Mouse (Mus musculus) lung, embryonic 16.5 days (tissue): ENCODE results near the gene Olfr459. TPM values are rescaled to one million over a fixed set of nuclear protein-coding genes. Genes with fewer than 3 reads are reported as not detected.

Experiments
- ATAC-seq: fragments of 200-750 bp; cut with Nextera tagmentation; 2 replicates; pipeline ENCODE4 v1.8.0; 2017; ENCODE audit warnings: low read depth, mild to moderate bottlenecking, moderate library complexity
- H3K27ac ChIP-seq: fragments of 300-500 bp; sonication (generic); 2 replicates; pipeline ENCODE4 v1.5.1; 2014; ENCODE audit warnings: mild to moderate bottlenecking, control low read depth, low read length
- H3K27me3 ChIP-seq: fragments of 300-500 bp; sonication (generic); 2 replicates; pipeline ENCODE4 v1.6.1; 2014; ENCODE audit warnings: low read depth, low read length, mixed read lengths; ENCODE audit not compliant: control insufficient read depth, insufficient read depth
- H3K36me3 ChIP-seq: fragments of 300-500 bp; sonication (generic); 2 replicates; pipeline ENCODE4 v1.6.1; 2014; ENCODE audit warnings: low read length; ENCODE audit not compliant: control insufficient read depth, insufficient read depth
- H3K4me1 ChIP-seq: fragments of 300-500 bp; sonication (generic); replicated peaks from 2 replicates; pipeline ENCODE4 v1.6.1; 2014; ENCODE audit warnings: low read length, mixed read lengths; ENCODE audit not compliant: control insufficient read depth, insufficient read depth
- H3K4me2 ChIP-seq: fragments of 300-500 bp; sonication (generic); 2 replicates; pipeline ENCODE4 v1.6.1; 2014; ENCODE audit warnings: low read depth, low read length, control low read depth
- H3K4me3 ChIP-seq: fragments of 300-500 bp; sonication (generic); 2 replicates; pipeline ENCODE4 v1.5.1; 2014; ENCODE audit warnings: mild to moderate bottlenecking, low read length, control low read depth
- H3K9ac ChIP-seq: fragments of 300-500 bp; sonication (generic); 2 replicates; pipeline ENCODE4 v1.6.1; 2014; ENCODE audit warnings: low read length, control low read depth
- H3K9me3 ChIP-seq: fragments of 300-500 bp; sonication (generic); 2 replicates; pipeline ENCODE4 v1.6.1; 2016; ENCODE audit warnings: low read length; ENCODE audit not compliant: control insufficient read depth
- WGBS: fragments of 180-500 bp; shearing (Covaris S2); extraction: QIAGEN DNeasy Blood & Tissue Kit; methylation state at CpG from one replicate; pipeline ENCODE4 v1.1.7; 2014; 5-methylcytosine and 5-hydroxymethylcytosine counted together
- polyA plus RNA-seq: library from polyadenylated mRNA; unstranded; fragments of >200 nt; fragmentation: Nextera tagmentation; extraction: Ambion mirVana; gene quantifications from 2 replicates; pipeline ENCODE4 v1.2.1, GENCODE M21; 2015

The Olfr459 gene
- polyA plus RNA-seq, 1 experiment from 2014 or later = not detected

DNA sequence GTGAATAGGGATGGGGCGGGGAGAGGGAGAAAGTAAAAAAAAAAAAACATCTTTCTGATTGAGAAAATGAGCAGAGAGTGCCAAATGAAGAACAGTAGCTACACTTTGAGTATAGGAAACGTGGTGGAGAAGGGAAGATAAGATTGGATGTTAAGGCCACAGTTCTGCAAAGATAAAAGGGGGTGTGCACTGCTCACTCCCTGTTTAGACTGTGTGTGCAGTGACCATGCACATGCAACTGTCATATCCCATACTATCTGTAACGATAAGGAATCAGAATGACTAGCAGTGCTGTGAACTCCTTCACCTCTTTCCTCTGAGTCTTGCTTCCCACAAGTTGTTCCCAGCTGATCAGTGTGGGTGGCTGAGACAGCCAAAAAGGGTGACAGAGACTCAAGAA, 17.8 kb downstream of the Olfr459 start:
- H3K4me3 ChIP-seq = no peak overlapping the region
- 62% methylated on average over 3 of the region's 3 CpGs for WGBS
- H3K9ac ChIP-seq = no peak overlapping the region
- H3K4me2 ChIP-seq = no peak overlapping the region
- no peaks in the 10 kb centered on the region for H3K36me3 ChIP-seq
- no peaks in the 10 kb centered on the region for H3K27me3 ChIP-seq
- no peaks in the 10 kb centered on the region for H3K4me1 ChIP-seq
- no peak for ATAC-seq
- no peak overlapping the region for H3K27ac ChIP-seq
- H3K9me3 ChIP-seq = no peaks in the 10 kb centered on the region

DNA sequence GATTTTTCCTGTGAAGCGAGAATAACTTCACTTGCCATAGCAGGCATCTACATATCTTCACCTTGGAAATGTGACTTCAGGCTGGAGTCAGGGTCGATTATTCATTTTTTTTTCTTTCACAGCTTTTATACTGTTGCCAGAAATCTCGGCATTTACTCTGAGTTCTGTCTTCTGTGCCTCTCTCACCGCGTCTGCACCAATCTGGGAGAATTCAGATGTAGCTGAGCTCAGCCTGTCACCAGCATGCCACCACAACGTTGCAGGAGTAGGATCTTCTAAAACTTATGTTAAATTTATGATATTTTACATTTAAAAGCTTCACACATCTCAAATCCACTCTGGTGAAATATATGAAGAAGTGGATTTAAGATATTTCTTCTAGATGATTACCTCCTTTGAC, 20.4 kb downstream of the Olfr459 start:
- WGBS = 59% methylated on average over 6 of the region's 6 CpGs
- H3K36me3 ChIP-seq = no peaks in the 10 kb centered on the region
- H3K27ac ChIP-seq = no peak overlapping the region
- no peaks in the 10 kb centered on the region for H3K4me1 ChIP-seq
- no peaks in the 10 kb centered on the region for H3K9me3 ChIP-seq
- H3K4me3 ChIP-seq = no peak overlapping the region
- H3K27me3 ChIP-seq = no peaks in the 10 kb centered on the region
- H3K4me2 ChIP-seq = no peak overlapping the region
- ATAC-seq = no peak
- no peak overlapping the region for H3K9ac ChIP-seq

DNA sequence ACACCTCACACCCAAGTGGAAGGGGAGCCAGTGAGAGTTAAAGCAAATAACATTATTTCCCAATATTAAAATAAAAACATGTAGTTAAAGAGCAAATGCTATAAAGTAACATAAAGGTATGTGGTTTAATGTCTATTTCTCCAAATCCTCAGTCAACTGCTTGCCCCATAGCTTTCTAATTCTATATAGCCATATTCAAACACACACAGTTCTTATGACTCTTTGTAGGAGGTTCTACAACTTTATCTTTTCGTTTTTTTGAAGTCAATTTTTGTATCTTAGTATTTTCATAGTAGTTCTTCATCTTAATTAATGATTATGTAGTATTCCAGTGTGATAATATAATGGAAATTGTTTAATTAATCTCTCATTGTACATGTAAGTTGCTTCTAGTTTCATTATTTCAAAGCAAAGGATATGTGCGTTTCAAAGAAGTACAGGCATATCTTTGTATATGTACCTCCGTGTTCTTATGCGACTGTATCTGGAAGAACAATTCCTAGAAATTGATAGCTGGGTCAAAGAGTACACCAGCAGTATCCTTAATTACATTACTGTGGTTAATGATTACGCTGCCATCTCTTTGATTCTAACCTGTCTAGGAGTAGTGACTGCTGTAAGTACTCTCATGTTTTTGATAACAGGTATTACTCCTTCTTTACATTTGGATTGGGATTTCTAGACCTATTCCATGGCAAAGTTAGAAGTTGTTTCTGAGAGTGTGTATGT, 30.1 kb downstream of the Olfr459 start:
- Histone ChIP-seq H3K4me2 (no peak overlapping the region), H3K4me1 (no peaks in the 10 kb centered on the region), H3K27me3 (no peaks in the 10 kb centered on the region), H3K9me3 (no peaks in the 10 kb centered on the region), H3K9ac (no peak overlapping the region), H3K4me3 (no peak overlapping the region), H3K27ac (no peak overlapping the region), H3K36me3 (no peaks in the 10 kb centered on the region)
- ATAC-seq = no peak
- 57% methylated on average over 5 of the region's 5 CpGs for WGBS

DNA sequence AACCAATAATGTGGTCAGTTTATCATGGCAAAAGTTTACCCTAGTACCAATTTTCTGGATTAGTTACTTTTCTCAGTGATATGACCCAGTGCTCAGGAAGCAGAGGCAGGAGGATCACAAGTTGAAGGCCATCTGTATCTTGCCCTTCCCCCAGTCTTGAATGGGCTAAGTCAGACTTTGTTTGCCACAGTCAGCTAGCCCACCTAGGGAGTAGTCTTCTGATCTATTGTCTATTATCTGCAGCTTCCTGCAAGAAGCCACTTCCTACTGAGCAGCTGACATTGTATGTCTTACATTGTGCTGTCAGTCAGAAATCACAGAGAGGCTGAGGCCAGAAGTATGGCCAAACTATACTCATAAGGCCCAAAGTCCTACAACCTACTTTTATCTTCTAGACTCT, 33.9 kb downstream of the Olfr459 start:
- Histone ChIP-seq H3K9me3 (no peaks in the 10 kb centered on the region), H3K4me3 (no peak overlapping the region), H3K4me1 (no peaks in the 10 kb centered on the region), H3K27ac (no peak overlapping the region), H3K27me3 (no peaks in the 10 kb centered on the region), H3K36me3 (no peaks in the 10 kb centered on the region), H3K4me2 (no peak overlapping the region), H3K9ac (no peak overlapping the region)
- no peak for ATAC-seq

DNA sequence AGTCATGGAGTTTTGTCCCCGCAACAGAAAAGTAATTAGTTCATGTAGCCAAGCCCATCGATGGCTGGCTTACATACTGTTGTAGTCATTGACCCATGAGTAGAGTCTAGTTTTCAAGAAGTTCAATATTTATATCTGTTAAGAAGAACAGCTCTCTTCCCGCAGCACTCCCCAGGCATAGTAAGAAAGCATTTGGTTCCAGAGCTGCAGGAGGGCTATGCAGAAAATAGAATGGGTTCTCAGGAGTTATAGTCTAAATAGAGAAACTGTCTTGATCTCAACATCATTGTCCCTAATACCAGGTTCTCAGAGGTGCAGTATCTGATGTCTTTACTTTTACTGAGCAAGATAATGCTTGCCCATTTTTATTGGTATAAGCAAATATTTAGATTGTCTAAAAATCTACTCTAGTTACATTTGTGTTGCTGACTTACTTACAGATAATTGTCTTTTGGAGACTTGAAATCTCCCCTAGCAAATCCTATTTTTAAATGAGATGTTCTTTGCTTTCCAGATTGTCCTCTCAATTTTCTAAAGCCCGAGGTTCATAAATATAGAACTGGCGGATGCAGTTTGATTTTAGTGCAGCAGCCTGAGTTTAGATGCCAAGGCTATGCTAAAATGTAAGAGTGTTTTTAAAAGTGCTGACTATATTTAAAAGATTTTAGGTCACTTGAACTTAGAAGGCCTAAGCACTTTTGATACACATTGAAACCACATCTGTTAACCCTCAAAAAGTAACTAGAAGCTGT, 40.1 kb downstream of the Olfr459 start:
- Histone ChIP-seq H3K27me3 (no peaks in the 10 kb centered on the region), H3K4me3 (no peak overlapping the region), H3K9me3 (no peaks in the 10 kb centered on the region), H3K9ac (no peak overlapping the region), H3K4me1 (no peaks in the 10 kb centered on the region), H3K27ac (no peak overlapping the region), H3K36me3 (no peaks in the 10 kb centered on the region), H3K4me2 (no peak overlapping the region)
- ATAC-seq = no peak
- WGBS = 85% methylated on average over 5 of the region's 5 CpGs

DNA sequence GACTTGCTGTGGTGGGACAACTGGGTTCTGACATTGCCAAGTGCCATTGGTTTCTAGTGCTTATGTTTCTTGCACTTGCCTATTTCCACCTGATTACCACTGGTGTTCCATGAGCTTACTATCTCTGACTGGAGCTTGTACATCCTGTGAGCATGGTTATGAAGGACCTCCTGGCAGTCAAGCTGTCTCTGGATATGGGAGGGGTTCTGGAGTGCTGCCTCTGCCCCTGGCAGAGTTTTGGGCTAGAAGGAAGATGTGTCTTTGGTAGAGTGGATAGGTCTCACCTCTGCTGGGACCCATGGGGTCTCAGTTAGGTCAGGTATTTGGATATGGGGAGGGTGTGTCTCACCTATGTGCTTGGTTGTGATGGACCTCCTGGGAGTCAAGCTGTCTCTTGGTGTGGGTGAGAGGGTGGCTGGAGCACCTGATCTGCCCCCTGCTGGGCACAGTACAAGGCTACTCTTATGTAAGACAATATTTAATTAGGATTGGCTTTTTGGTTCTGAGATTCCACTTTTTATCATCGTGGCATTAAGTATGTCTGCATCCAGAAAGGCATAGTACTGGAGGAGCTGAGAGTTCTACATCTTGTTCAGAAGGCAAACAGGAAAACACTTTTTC, 46.9 kb downstream of the Olfr459 start:
- ATAC-seq = no peak
- Histone ChIP-seq H3K4me1 (no peaks in the 10 kb centered on the region), H3K4me3 (no peak overlapping the region), H3K27ac (no peak overlapping the region), H3K9ac (no peak overlapping the region), H3K36me3 (no peaks in the 10 kb centered on the region), H3K27me3 (no peaks in the 10 kb centered on the region), H3K9me3 (no peaks in the 10 kb centered on the region), H3K4me2 (no peak overlapping the region)
- WGBS = 58% methylated on average over 1 of the region's 1 CpGs

DNA sequence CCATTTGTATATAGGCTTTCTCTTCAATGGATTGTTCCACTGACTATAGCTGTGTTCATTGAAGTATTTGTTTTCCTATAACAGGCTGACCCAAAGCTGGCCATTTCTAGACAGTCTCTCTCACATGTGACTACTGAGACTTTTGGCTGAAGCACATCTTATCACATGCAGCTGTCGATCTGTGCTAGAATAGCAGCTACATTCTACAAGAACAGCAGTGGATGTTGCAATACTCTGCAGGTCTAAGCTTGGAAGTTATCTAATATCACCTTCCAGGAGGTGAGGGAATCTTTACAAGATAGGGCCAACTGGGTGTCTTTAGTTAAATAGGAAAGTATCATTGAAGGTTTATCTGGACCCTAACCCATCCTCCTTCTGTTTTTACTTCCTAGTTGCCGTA, 53.5 kb downstream of the Olfr459 start:
- Histone ChIP-seq H3K36me3 (no peaks in the 10 kb centered on the region), H3K9ac (no peak overlapping the region), H3K4me1 (no peaks in the 10 kb centered on the region), H3K27ac (no peak overlapping the region), H3K27me3 (no peaks in the 10 kb centered on the region), H3K9me3 (no peaks in the 10 kb centered on the region), H3K4me2 (no peak overlapping the region), H3K4me3 (no peak overlapping the region)
- 67% methylated on average over 2 of the region's 2 CpGs for WGBS
- no peak for ATAC-seq

Other genes with a start within 250 kb of the Olfr459 start
- 12.0 and 15.6 TPM in 2 replicates for gene Ephb6, start 169.7 kb downstream of the Olfr459 start, polyA plus RNA-seq
- 2.3 and 2.6 TPM in 2 replicates for gene Trpv6, start 138.8 kb downstream of the Olfr459 start, polyA plus RNA-seq
- gene Trpv5, start 94.4 kb downstream of the Olfr459 start, polyA plus RNA-seq = not detected in 2 replicates
- gene Llcfc1, start 90.7 kb downstream of the Olfr459 start, polyA plus RNA-seq = not detected in 2 replicates
- gene Kel, start 70.8 kb downstream of the Olfr459 start, polyA plus RNA-seq = 0.83 and 3.4 TPM in 2 replicates
- gene Pip, start 72.4 kb upstream of the Olfr459 start, polyA plus RNA-seq = not detected in 2 replicates
- gene Sval2, start 77.8 kb upstream of the Olfr459 start, polyA plus RNA-seq = not detected in 2 replicates
- not detected in 2 replicates for gene Sval1, start 176.5 kb upstream of the Olfr459 start, polyA plus RNA-seq
- gene Sval3, start 193.0 kb upstream of the Olfr459 start, polyA plus RNA-seq = not detected in 2 replicates